Mouse (Mus musculus) thymus, adult 2 months (tissue): ENCODE measurements around the gene Cux2.

ENCODE experiments used
- CTCF ChIP-seq: fragments of 200-500 bp; IDR thresholded peaks from 2 replicates; pipeline ENCODE4 v1.5.1; 2012; ENCODE audit warnings: mild to moderate bottlenecking, control low read depth, low read length, moderate library complexity, borderline replicate concordance; ENCODE audit not compliant: control insufficient read depth, poor library complexity, insufficient read depth; ENCODE audit errors: extremely low read depth
- POLR2A ChIP-seq: fragments of 200-500 bp; IDR thresholded peaks from 2 replicates; pipeline ENCODE4 v1.6.1; 2012; ENCODE audit warnings: mild to moderate bottlenecking, low read length, control low read depth, moderate library complexity; ENCODE audit not compliant: control insufficient read depth, poor library complexity, insufficient read depth; ENCODE audit errors: extremely low read depth

DNA sequence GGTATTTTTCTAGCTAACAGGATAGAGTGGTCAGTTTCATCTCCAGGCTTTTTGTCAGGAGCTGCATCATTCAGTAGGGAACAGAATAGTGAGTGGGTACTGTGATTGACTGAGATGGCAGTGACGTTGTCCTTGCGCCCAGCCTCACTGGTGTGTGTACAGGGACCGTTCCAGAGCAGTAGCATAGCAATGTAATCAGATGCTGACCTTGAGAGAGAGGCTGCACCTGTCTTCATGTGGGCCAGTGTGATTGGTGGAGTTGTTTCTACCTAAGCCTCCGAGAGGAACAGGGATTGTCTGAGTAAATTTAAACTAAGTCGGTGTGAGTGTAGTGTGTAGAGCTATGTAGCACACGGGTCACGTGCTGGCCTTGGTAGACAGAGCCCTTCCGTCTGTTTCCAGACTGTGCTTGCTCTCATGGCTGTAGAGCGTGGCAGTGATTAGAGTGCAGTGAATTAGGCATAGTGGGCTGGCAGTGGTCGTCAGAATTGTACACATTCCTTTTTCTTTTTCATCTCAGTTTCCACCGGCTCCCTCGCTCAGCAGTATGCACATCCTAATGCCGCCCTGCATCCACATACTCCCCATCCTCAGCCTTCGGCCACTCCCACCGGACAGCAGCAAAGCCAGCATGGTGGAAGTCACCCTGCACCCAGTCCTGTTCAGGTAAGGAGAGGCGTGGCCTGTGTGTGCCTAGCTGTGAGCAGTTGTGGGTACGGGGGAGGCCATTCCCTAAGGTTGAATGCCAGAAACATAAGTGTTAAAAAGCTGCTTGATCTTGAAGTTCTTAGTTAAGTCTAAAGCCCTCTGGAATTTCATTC is 239.4 kb downstream of the Cux2 start:
- TF ChIP-seq POLR2A (no peak), CTCF (no peak)
